Mouse (Mus musculus): ENCODE results near the gene Zfp706. TPM values are rescaled to one million over a fixed set of nuclear protein-coding genes. Genes with fewer than 3 reads are reported as not detected.

The Zfp706 gene
- polyA plus RNA-seq, 1 experiment from 2014 or later = 431 TPM

- Histone ChIP-seq H3K27me3 (no peaks in the 10 kb centered on the region), H3K9ac (no peak overlapping the region), H3K9me3 (no peaks in the 10 kb centered on the region), H3K4me1 (no peaks in the 10 kb centered on the region), H3K4me2 (replicated peaks) (no peak overlapping the region), H3K4me3 (no peak overlapping the region), H3K36me3 (no peaks in the 10 kb centered on the region), H3K27ac (no peak overlapping the region)
- no peak for ATAC-seq (ENCODE audit: insufficient number of reproducible peaks, insufficient read depth, low FRiP score, low TSS enrichment)
- 57% methylated on average over 7 of the region's 7 CpGs for WGBS
Measured at GRCm38 (mm10) chr15:37036481-37037156, 29.0 kb upstream of the Zfp706 start.

GRCm38 (mm10) chr15:37034155-37034554 is 26.6 kb upstream of the Zfp706 start:
- no peak for ATAC-seq (ENCODE audit: insufficient number of reproducible peaks, insufficient read depth, low FRiP score, low TSS enrichment)
- H3K4me3 ChIP-seq = no peak overlapping the region
- H3K9me3 ChIP-seq = no peaks in the 10 kb centered on the region
- no peaks in the 10 kb centered on the region for H3K4me1 ChIP-seq
- H3K9ac ChIP-seq = no peak overlapping the region
- H3K27ac ChIP-seq = no peak overlapping the region
- H3K4me2 ChIP-seq (replicated peaks) = no peak overlapping the region
- H3K27me3 ChIP-seq = no peaks in the 10 kb centered on the region
- 83% methylated on average over 2 of the region's 2 CpGs for WGBS
- no peaks in the 10 kb centered on the region for H3K36me3 ChIP-seq

GRCm38 (mm10) chr15:37033431-37033830 is 25.9 kb upstream of the Zfp706 start:
- no peak for ATAC-seq (ENCODE audit: insufficient number of reproducible peaks, insufficient read depth, low FRiP score, low TSS enrichment)
- Histone ChIP-seq H3K27ac (no peak overlapping the region), H3K27me3 (no peaks in the 10 kb centered on the region), H3K9me3 (no peaks in the 10 kb centered on the region), H3K4me1 (no peaks in the 10 kb centered on the region), H3K36me3 (no peaks in the 10 kb centered on the region), H3K4me2 (replicated peaks) (no peak overlapping the region), H3K4me3 (no peak overlapping the region), H3K9ac (no peak overlapping the region)
- WGBS = 87% methylated on average over 2 of the region's 2 CpGs

GRCm38 (mm10) chr15:37031334-37032150 is 24.0 kb upstream of the Zfp706 start:
- Histone ChIP-seq H3K27me3 (no peaks in the 10 kb centered on the region), H3K4me2 (replicated peaks) (no peak overlapping the region), H3K4me3 (no peak overlapping the region), H3K36me3 (no peaks in the 10 kb centered on the region), H3K27ac (no peak overlapping the region), H3K4me1 (no peaks in the 10 kb centered on the region), H3K9me3 (no peaks in the 10 kb centered on the region), H3K9ac (no peak overlapping the region)
- ATAC-seq (ENCODE audit: insufficient number of reproducible peaks, insufficient read depth, low FRiP score, low TSS enrichment) = no peak
- WGBS = 36% methylated on average over 6 of the region's 6 CpGs

GRCm38 (mm10) chr15:37030929-37031328 is 23.4 kb upstream of the Zfp706 start:
- no peaks in the 10 kb centered on the region for H3K27me3 ChIP-seq
- H3K4me2 ChIP-seq (replicated peaks) = no peak overlapping the region
- WGBS = 83% methylated on average over 3 of the region's 3 CpGs
- H3K27ac ChIP-seq = no peak overlapping the region
- no peaks in the 10 kb centered on the region for H3K9me3 ChIP-seq
- H3K4me1 ChIP-seq = no peaks in the 10 kb centered on the region
- ATAC-seq (ENCODE audit: insufficient number of reproducible peaks, insufficient read depth, low FRiP score, low TSS enrichment) = no peak
- H3K9ac ChIP-seq = no peak overlapping the region
- no peaks in the 10 kb centered on the region for H3K36me3 ChIP-seq
- no peak overlapping the region for H3K4me3 ChIP-seq

- Histone ChIP-seq H3K36me3 (no peaks in the 10 kb centered on the region), H3K9me3 (no peaks in the 10 kb centered on the region), H3K27ac (no peak overlapping the region), H3K4me1 (no peaks in the 10 kb centered on the region), H3K9ac (no peak overlapping the region), H3K4me2 (replicated peaks) (no peak overlapping the region), H3K4me3 (no peak overlapping the region), H3K27me3 (no peaks in the 10 kb centered on the region)
- no peak for ATAC-seq (ENCODE audit: insufficient number of reproducible peaks, insufficient read depth, low FRiP score, low TSS enrichment)
Measured at GRCm38 (mm10) chr15:37027956-37028355, 20.4 kb upstream of the Zfp706 start.

- H3K9ac ChIP-seq = no peak overlapping the region
- H3K9me3 ChIP-seq = no peaks in the 10 kb centered on the region
- no peak overlapping the region for H3K27ac ChIP-seq
- H3K27me3 ChIP-seq = no peaks in the 10 kb centered on the region
- H3K4me3 ChIP-seq = no peak overlapping the region
- no peak overlapping the region for H3K4me2 ChIP-seq (replicated peaks)
- no peaks in the 10 kb centered on the region for H3K36me3 ChIP-seq
- no peaks in the 10 kb centered on the region for H3K4me1 ChIP-seq
- ATAC-seq (ENCODE audit: insufficient number of reproducible peaks, insufficient read depth, low FRiP score, low TSS enrichment) = no peak
- 77% methylated on average over 4 of the region's 4 CpGs for WGBS
Measured at GRCm38 (mm10) chr15:37026458-37026857, 18.9 kb upstream of the Zfp706 start.

GRCm38 (mm10) chr15:37020581-37021245 is 13.1 kb upstream of the Zfp706 start:
- H3K9ac ChIP-seq = no peak overlapping the region
- no peaks in the 10 kb centered on the region for H3K27me3 ChIP-seq
- H3K36me3 ChIP-seq = no peaks in the 10 kb centered on the region
- H3K4me1 ChIP-seq = no peaks in the 10 kb centered on the region
- no peak overlapping the region for H3K4me2 ChIP-seq (replicated peaks)
- H3K4me3 ChIP-seq = no peak overlapping the region
- H3K9me3 ChIP-seq = no peaks in the 10 kb centered on the region
- no peak overlapping the region for H3K27ac ChIP-seq
- no peak for ATAC-seq (ENCODE audit: insufficient number of reproducible peaks, insufficient read depth, low FRiP score, low TSS enrichment)

GRCm38 (mm10) chr15:37019434-37019833 is 11.9 kb upstream of the Zfp706 start:
- Histone ChIP-seq H3K36me3 (no peaks in the 10 kb centered on the region), H3K4me3 (no peak overlapping the region), H3K9me3 (no peaks in the 10 kb centered on the region), H3K27me3 (no peaks in the 10 kb centered on the region), H3K4me1 (no peaks in the 10 kb centered on the region), H3K4me2 (replicated peaks) (no peak overlapping the region), H3K27ac (no peak overlapping the region), H3K9ac (no peak overlapping the region)
- 78% methylated on average over 3 of the region's 3 CpGs for WGBS
- ATAC-seq (ENCODE audit: insufficient number of reproducible peaks, insufficient read depth, low FRiP score, low TSS enrichment) = no peak

GRCm38 (mm10) chr15:37011897-37012296 is 4.3 kb upstream of the Zfp706 start:
- Histone ChIP-seq H3K4me2 (replicated peaks) (no peak overlapping the region), H3K4me1 (peaks cover 4% of the 10 kb centered on the region; the same call in 1 of the 2 replicates), H3K9ac (no peak overlapping the region), H3K27ac (no peak overlapping the region), H3K4me3 (no peak overlapping the region), H3K36me3 (no peaks in the 10 kb centered on the region), H3K27me3 (no peaks in the 10 kb centered on the region), H3K9me3 (no peaks in the 10 kb centered on the region)
- 90% methylated on average over 7 of the region's 7 CpGs for WGBS
- no peak for ATAC-seq (ENCODE audit: insufficient number of reproducible peaks, insufficient read depth, low FRiP score, low TSS enrichment)

GRCm38 (mm10) chr15:37011316-37011715 is 3.7 kb upstream of the Zfp706 start:
- H3K4me1 ChIP-seq = peaks cover 4% of the 10 kb centered on the region; the same call in 1 of the 2 replicates
- no peak overlapping the region for H3K9ac ChIP-seq
- H3K27ac ChIP-seq = no peak overlapping the region
- no peak overlapping the region for H3K4me3 ChIP-seq
- H3K9me3 ChIP-seq = no peaks in the 10 kb centered on the region
- no peak overlapping the region for H3K4me2 ChIP-seq (replicated peaks)
- 36% methylated on average over 3 of the region's 3 CpGs for WGBS
- H3K36me3 ChIP-seq = no peaks in the 10 kb centered on the region
- H3K27me3 ChIP-seq = no peaks in the 10 kb centered on the region
- no peak for ATAC-seq (ENCODE audit: insufficient number of reproducible peaks, insufficient read depth, low FRiP score, low TSS enrichment)

GRCm38 (mm10) chr15:37008546-37008945 is 973 bp upstream of the Zfp706 start:
- H3K4me2 ChIP-seq (replicated peaks) = no peak overlapping the region
- no peak overlapping the region for H3K27ac ChIP-seq
- H3K4me3 ChIP-seq = no peak overlapping the region

More at GRCm38 (mm10) chr15:37008546-37008945, 973 bp upstream of the Zfp706 start:
- Histone ChIP-seq H3K27me3 (no peaks in the 10 kb centered on the region), H3K36me3 (0 out of 2 replicates have a peak, but pooled peaks cover 2% of the 10 kb centered on the region), H3K9ac (no peak overlapping the region), H3K4me1 (peaks cover 15% of the 10 kb centered on the region), H3K9me3 (no peaks in the 10 kb centered on the region)
- no peak for ATAC-seq (ENCODE audit: insufficient number of reproducible peaks, insufficient read depth, low FRiP score, low TSS enrichment)

Measured in embryonic facial prominence, embryonic 12.5 days (tissue).